Mouse (Mus musculus): ENCODE results near the gene Rpl38.
"Not testable (repeated sequence)": the region's sequence is repeated elsewhere in the genome, so short reads cannot be mapped to it uniquely, and the experiment has no call there.

The Rpl38 gene

DNA sequence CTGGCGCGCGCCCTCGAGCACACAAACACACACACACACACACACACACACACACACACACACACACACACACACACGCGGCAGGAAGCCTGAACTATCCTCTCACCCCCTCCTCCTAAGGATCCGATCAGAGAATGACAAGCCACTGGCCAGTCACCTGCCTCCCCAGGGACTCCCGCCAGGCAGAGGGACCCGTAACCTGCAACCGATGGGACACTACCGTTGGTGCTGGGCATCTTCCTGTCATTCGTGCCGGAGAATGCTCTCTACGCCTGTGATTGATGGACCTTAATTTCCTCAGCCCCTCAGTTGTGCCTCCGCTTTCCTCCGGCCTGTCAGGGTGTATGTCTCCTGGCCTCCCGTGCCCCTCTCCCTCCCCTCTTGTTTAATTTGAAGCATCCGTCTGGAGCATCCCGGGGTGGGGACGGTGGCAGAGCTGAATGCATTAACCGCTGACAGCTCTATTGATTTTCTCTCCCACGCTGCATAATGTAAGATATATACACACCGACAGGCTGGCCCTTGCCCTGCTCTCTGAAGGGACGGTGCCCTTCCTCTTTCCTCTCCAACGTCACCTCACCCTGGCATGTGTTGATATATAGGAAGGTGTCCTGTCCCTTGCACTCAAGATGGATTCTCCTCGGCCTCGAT lies 11.2 kb upstream of the Rpl38 start:
- DNase-seq (ENCODE audit: low read depth, low spot score): no peak

- DNase-seq (ENCODE audit: low read depth, low spot score): peak; percentile 79
These were observed 10.6 kb upstream of the Rpl38 start for GRCm38 (mm10) chr11:114657737-114658136.

- peak; percentile 69 for DNase-seq (ENCODE audit: low read depth, low spot score)
These were observed 6.2 kb upstream of the Rpl38 start for GRCm38 (mm10) chr11:114662161-114662560.

- peak; percentile 77 for DNase-seq (ENCODE audit: low read depth, low spot score)
These were observed 5.5 kb upstream of the Rpl38 start for GRCm38 (mm10) chr11:114662746-114663362.

DNA sequence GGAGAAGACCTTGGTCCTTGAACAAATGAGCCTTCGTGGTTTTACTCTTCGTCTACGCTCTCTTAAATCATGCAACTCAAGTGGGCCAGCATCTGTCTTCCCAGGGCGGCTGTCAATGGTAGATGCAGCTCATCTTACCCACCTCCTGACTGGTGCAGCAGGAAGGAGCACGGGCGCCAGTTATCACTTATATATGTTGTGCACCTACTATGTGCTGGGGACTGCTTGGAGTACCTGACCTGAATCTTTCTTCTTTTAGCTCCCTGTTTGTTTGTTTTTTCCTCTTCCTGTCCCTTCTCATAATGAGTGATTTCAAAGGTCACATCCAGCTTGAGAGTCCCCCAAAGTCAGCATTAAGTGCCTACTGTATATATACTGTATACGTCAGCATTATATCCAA lies 4.2 kb upstream of the Rpl38 start:
- DNase-seq (ENCODE audit: low read depth, low spot score): no peak

DNA sequence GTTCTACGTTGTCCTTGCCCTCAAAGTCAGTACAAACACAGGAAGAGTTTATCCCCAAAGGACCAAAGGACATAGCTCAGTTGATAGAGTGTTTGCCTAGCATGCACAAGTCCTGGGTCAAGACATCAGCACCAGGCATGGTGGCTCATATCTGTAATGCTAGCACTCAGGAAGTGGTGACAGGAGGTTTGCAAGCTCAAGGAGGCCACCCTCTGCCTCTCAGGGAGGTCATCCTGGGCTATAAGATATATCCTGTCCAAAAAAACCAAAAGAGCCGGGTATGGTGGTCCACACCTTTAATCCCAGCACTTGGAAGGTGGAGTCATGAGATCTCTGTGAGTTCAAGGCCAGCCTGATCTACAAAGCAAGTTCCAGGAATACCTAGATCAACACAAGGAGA lies 2.9 kb upstream of the Rpl38 start:
- no peak for DNase-seq (ENCODE audit: low read depth, low spot score)

DNA sequence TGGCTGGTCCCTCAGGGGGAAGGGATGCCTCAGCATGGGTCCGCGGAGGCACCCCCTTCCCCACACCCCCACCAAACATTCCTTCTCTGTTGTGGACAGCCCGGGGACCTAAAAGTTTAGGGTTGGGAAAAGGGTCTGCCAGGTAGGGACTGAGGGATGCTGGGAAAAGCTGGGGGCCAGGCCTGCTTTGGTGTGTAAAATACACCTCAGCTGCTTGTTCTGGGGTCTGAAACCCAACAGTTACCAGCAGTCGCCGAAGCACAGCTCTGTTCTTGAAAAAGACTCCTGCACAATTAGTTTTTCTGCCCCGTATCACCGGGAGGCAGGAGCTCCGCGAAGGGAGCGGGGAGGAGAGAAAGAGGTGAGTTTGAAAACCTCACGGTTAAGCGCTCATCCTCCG lies 1.5 kb upstream of the Rpl38 start:
- DNase-seq (ENCODE audit: low read depth, low spot score): no peak

- DNase-seq (ENCODE audit: low read depth, low spot score): peak; percentile 69
These were observed 940 bp upstream of the Rpl38 start for GRCm38 (mm10) chr11:114667236-114667931.

DNA sequence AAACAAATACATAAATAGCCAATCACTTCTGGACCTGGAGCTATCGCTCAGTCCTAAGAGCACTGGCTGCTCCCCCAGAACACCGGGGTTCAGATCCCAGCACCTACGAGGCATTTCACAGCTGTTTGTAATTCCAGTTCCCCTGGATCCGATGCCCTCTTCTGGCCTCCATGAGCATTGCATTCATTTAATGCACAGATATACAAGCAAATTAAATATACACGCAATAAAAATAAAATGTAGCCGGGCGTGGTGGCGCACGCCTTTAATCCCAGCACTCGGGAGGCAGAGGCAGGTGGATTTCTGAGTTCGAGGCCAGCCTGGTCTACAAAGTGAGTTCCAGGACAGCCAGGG lies 415 bp upstream of the Rpl38 start:
- DNase-seq (ENCODE audit: low read depth, low spot score): peak; percentile 74

- peak; percentile 88 for DNase-seq (ENCODE audit: low read depth, low spot score)
These were observed 658 bp downstream of the Rpl38 start for GRCm38 (mm10) chr11:114668741-114669623.

DNA sequence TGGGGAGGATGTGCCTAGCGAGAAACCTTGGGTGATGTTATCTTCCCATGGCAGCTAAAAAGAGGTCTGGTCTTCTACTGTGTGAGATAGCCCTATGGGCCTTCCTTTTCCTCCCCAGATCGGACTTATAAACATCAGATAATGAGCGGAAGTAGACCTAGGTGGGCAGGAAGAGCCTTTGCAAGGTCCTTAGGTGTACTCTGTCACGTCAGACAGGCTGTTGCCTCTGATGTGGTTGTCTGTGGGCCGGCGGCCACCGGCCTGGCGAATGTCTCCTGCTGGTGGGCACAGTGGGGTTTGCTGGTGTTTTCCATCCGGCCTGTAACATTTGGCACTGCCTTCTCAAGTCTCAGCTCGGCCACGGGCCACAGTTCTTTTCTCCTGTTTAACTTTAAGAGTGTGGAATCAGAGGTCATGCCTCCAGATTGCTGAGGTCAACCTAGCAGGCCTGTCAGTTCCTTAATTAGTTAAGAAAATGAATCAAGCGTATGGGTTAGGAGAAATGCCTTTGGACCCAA lies 1.4 kb downstream of the Rpl38 start:
- peak; percentile 45 for DNase-seq (ENCODE audit: low read depth, low spot score)

- DNase-seq (ENCODE audit: low read depth, low spot score): no peak
These were observed 2.8 kb downstream of the Rpl38 start for GRCm38 (mm10) chr11:114671147-114671546.

DNA sequence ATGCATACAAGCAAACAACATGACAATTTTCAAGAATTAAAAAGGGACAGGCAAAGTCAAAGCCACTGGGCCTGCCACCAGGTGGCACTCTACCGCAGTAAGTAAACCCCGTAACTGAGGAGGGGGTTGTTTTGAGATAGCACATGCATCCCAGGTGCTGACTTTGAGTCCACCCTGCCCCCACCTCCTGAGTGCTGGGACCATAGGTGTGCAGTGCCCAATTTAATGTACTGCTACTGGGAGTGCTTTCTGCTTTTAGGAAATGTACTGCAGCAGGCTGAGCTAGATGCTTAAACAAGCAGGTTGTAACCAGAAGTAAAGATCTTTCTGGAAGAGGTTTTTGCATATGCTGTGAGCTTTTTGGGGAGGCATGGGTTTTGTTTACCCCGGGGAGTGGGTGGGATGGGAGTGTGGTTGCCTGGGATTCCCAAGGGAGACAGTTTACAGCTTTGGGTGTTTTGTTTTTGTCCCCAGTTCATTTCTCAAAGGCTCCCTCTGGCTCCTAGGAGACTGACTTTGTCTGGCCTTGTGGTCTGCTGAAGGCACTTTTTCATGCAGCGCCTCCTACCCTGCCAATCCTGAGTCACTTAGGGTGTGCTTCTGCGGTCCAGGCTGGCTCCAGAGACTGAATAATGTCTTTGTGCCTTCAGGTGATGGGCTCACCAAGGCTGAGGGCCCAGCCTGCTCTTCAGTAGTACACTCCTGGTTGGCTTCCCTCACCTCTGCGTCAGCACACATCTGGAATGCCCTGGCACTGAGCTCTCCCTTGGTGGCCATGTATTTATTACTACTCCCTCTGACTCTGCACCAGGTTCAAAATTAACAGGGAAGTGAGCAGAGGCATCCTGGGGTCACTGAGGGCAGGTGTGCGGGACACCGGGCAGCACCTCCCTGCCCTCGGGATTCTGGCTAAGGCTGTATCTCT lies 4.7 kb downstream of the Rpl38 start:
- peak; percentile 87 for DNase-seq (ENCODE audit: low read depth, low spot score)

GRCm38 (mm10) chr11:114673719-114674050 lies 5.4 kb downstream of the Rpl38 start:
- DNase-seq (ENCODE audit: low read depth, low spot score): peak; percentile 66

DNA sequence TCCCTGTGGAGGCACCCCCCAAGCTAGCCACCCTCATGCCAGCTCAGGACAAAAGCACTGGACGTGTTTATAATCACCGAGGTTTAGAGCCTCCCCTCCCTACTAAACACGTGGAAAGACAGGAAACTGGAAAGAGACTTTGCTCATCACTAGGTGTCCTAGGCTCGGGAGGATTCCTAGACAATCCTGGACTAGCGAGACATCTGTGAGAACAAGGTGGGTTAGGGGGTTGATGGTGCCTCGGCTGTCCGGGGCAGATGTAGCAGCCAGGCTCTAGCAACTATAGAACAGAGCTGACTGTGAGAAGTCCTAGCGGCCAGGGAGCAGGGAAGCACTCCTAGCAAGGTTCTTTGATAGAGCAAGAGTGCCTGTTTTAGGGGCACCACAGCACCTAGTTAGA lies 5.9 kb downstream of the Rpl38 start:
- DNase-seq (ENCODE audit: low read depth, low spot score): peak; percentile 60

DNA sequence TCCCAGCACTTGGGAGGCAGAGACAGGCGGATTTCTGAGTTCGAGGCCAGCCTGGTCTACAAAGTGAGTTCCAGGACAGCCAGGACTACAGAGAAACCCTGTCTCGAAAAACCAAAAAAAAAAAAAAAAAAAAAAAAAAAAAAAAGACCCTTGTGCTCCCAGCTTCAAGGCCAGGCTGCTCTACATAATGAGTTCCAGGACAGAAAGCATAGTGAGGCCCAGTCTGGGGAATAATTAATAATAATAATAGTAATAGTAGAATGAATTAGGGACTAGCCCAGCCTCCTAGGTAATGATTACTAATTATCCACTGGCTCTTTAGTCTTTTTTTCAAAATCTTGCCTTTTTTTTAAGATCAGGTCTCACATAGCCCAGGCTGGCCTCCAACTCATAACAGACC lies 6.5 kb downstream of the Rpl38 start:
- DNase-seq (ENCODE audit: low read depth, low spot score): not testable (repeated sequence)

DNA sequence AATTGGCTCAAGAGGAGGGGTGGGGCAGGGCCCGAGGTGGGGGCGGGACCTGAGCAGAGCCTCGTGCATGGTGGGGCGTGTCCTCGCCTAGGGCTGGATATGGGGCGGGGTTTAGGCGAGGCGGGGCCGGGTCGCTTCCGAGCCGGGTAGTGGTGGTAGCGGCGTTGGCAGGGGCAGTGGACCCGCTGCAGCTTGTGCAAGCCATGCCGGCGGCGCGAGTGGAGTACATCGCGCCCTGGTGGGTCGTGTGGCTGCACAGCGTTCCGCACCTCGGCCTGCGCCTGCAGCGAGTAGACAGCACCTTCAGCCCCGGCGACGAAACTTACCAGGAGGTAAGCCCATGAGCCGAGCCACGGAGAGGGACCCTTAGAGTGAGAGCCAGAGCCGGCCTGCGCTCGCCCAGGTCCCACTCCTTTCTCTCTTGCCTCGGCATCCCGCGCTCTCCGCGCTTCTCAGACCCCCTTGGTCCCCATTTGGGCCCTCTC lies 7.1 kb downstream of the Rpl38 start, which contains the start of gene Ttyh2:
Ttyh2 (plus strand) TSS at position 91 of the 485 bp plus-strand sequence.
- DNase-seq (ENCODE audit: low read depth, low spot score): peak; percentile 96

GRCm38 (mm10) chr11:114675826-114676401 lies 7.6 kb downstream of the Rpl38 start:
- peak; percentile 67 for DNase-seq (ENCODE audit: low read depth, low spot score)

DNA sequence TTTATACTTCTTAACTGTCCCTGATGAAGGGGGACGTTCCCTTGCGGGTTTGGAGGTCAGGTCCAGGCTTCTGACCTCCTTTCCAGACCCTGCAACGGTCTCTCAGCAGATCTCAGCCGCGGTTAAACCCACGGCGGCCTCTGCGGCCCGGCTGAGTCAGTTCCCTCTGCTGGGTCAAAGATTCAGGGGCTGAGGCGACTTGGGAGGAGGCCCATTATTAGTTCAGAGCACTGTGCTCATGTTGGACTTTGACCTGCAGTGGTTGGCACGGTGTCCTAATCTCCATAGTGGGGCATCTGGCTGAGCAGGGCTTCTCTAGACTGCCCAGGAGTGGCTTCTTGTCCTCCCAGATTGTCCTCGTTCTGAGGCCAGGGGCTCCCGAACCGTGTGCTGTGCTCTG lies 8.1 kb downstream of the Rpl38 start:
- DNase-seq (ENCODE audit: low read depth, low spot score): no peak

- no peak for DNase-seq (ENCODE audit: low read depth, low spot score)
These were observed 8.7 kb downstream of the Rpl38 start for GRCm38 (mm10) chr11:114676896-114677530.

Measured in ZHBTc4 (cell line).